Mouse (Mus musculus) liver, embryonic 12.5 days (tissue): ENCODE measurements around the gene Rpf2. TPM values are rescaled to one million over a fixed set of nuclear protein-coding genes. Genes with fewer than 3 reads are reported as not detected.
A peak's percentile ranks its signal among the peaks of the same experiment; 100 is the strongest.

Experiments
- ATAC-seq: fragments of 200-750 bp; cut with Nextera tagmentation; 2 replicates; pipeline ENCODE4 v1.8.0; 2017; ENCODE audit warnings: moderate number of reproducible peaks, mild to moderate bottlenecking, moderate library complexity
- H3K27ac ChIP-seq: fragments of 300-500 bp; sonication (generic); 2 replicates; pipeline ENCODE4 v1.5.1; 2016; ENCODE audit warnings: mild to moderate bottlenecking
- H3K27me3 ChIP-seq: fragments of 300-500 bp; sonication (generic); replicated peaks from 2 replicates; pipeline ENCODE4 v1.6.1; 2016; ENCODE audit warnings: mild to moderate bottlenecking, moderate library complexity
- H3K36me3 ChIP-seq: fragments of 300-500 bp; sonication (generic); 2 replicates; pipeline ENCODE4 v1.6.1; 2016; ENCODE audit warnings: mild to moderate bottlenecking, moderate library complexity
- H3K4me1 ChIP-seq: fragments of 300-500 bp; sonication (generic); 2 replicates; pipeline ENCODE4 v1.6.1; 2016
- H3K4me2 ChIP-seq: fragments of 300-500 bp; sonication (generic); 2 replicates; pipeline ENCODE4 v1.6.1; 2016; ENCODE audit warnings: mild to moderate bottlenecking, moderate library complexity
- H3K4me3 ChIP-seq: fragments of 300-500 bp; sonication (generic); 2 replicates; pipeline ENCODE4 v1.5.1; 2016; ENCODE audit warnings: mild to moderate bottlenecking, moderate library complexity
- H3K9ac ChIP-seq: fragments of 300-500 bp; sonication (generic); 2 replicates; pipeline ENCODE4 v1.6.1; 2016; ENCODE audit warnings: mild to moderate bottlenecking, moderate library complexity
- H3K9me3 ChIP-seq: fragments of 300-500 bp; sonication (generic); replicated peaks from 2 replicates; pipeline ENCODE4 v1.6.1; 2016; ENCODE audit warnings: mild to moderate bottlenecking, moderate library complexity
- WGBS: fragments of 180-500 bp; shearing (Covaris S2); methylation state at CpG from one replicate; pipeline ENCODE4 v1.1.7; 2016; ENCODE audit not compliant: insufficient replicate concordance; 5-methylcytosine and 5-hydroxymethylcytosine counted together
- polyA plus RNA-seq: library from polyadenylated mRNA; unstranded; fragments of >200 nt; fragmentation: Nextera tagmentation; extraction: Ambion mirVana; gene quantifications from 2 replicates; pipeline ENCODE4 v1.2.1, GENCODE M21; 2016

The Rpf2 gene
- polyA plus RNA-seq, 1 experiment from 2014 or later, result 72.4 TPM

GRCm38 (mm10) chr10:40247166-40247716, 405 bp upstream of the Rpf2 start:
- H3K9me3 ChIP-seq, result no peaks in the 10 kb centered on the region
- peak overlapping the region; percentile 81 for H3K27ac ChIP-seq
- WGBS, result 30% methylated on average over 11 of the region's 11 CpGs
- H3K27me3 ChIP-seq, result no peaks in the 10 kb centered on the region
- peak overlapping the region; percentile 80 for H3K9ac ChIP-seq
- H3K4me2 ChIP-seq, result peak overlapping the region; percentile 80
- 0 out of 2 replicates have a peak, but pooled peaks have one; percentile 10 for ATAC-seq
- H3K4me1 ChIP-seq, result peaks cover 35% of the 10 kb centered on the region
- peak overlapping the region; percentile 87 for H3K4me3 ChIP-seq
- H3K36me3 ChIP-seq, result peaks cover 74% of the 10 kb centered on the region

GRCm38 (mm10) chr10:40237826-40238225, 9.0 kb downstream of the Rpf2 start:
- H3K36me3 ChIP-seq, result peaks cover 96% of the 10 kb centered on the region
- no peak overlapping the region for H3K27ac ChIP-seq

GRCm38 (mm10) chr10:40233241-40233640, 13.6 kb downstream of the Rpf2 start:
- Histone ChIP-seq H3K4me1 (peaks cover 4% of the 10 kb centered on the region; the same call in 1 of the 2 replicates), H3K4me3 (no peak overlapping the region), H3K9me3 (no peaks in the 10 kb centered on the region), H3K27me3 (no peaks in the 10 kb centered on the region), H3K27ac (no peak overlapping the region), H3K4me2 (no peak overlapping the region), H3K36me3 (peaks cover 91% of the 10 kb centered on the region), H3K9ac (no peak overlapping the region)
- WGBS, result 85% methylated on average over 3 of the region's 3 CpGs
- no peak for ATAC-seq

More at GRCm38 (mm10) chr10:40237826-40238225, 9.0 kb downstream of the Rpf2 start:
- WGBS, result 83% methylated on average over 5 of the region's 5 CpGs
- no peak overlapping the region for H3K4me2 ChIP-seq
- no peaks in the 10 kb centered on the region for H3K27me3 ChIP-seq
- H3K4me3 ChIP-seq, result no peak overlapping the region
- no peaks in the 10 kb centered on the region for H3K9me3 ChIP-seq
- no peak overlapping the region for H3K9ac ChIP-seq
- ATAC-seq, result no peak
- H3K4me1 ChIP-seq, result no peaks in the 10 kb centered on the region

- Histone ChIP-seq H3K36me3 (peaks cover 91% of the 10 kb centered on the region), H3K9ac (no peak overlapping the region), H3K9me3 (no peaks in the 10 kb centered on the region), H3K27me3 (no peaks in the 10 kb centered on the region), H3K27ac (no peak overlapping the region), H3K4me2 (no peak overlapping the region), H3K4me3 (no peak overlapping the region), H3K4me1 (peaks cover 4% of the 10 kb centered on the region; the same call in 1 of the 2 replicates)
- ATAC-seq, result no peak
- WGBS, result 40% methylated on average over 7 of the region's 7 CpGs
Observed at GRCm38 (mm10) chr10:40232442-40232841, 14.4 kb downstream of the Rpf2 start.

- no peak for ATAC-seq
- H3K27ac ChIP-seq, result no peak overlapping the region
- peaks cover 4% of the 10 kb centered on the region; the same call in 1 of the 2 replicates for H3K4me1 ChIP-seq
- WGBS, result 88% methylated on average over 1 of the region's 1 CpGs
- H3K9ac ChIP-seq, result no peak overlapping the region
- peaks cover 91% of the 10 kb centered on the region for H3K36me3 ChIP-seq
- no peak overlapping the region for H3K4me2 ChIP-seq
- H3K9me3 ChIP-seq, result no peaks in the 10 kb centered on the region
- H3K27me3 ChIP-seq, result no peaks in the 10 kb centered on the region
- H3K4me3 ChIP-seq, result no peak overlapping the region
Observed at GRCm38 (mm10) chr10:40229725-40230124, 17.1 kb downstream of the Rpf2 start.

- no peak for ATAC-seq
- Histone ChIP-seq H3K9me3 (no peaks in the 10 kb centered on the region), H3K4me2 (no peak overlapping the region), H3K4me1 (peaks cover 4% of the 10 kb centered on the region; the same call in 1 of the 2 replicates), H3K4me3 (no peak overlapping the region), H3K27ac (no peak overlapping the region), H3K36me3 (peaks cover 93% of the 10 kb centered on the region), H3K27me3 (no peaks in the 10 kb centered on the region), H3K9ac (no peak overlapping the region)
- 79% methylated on average over 4 of the region's 4 CpGs for WGBS
Observed at GRCm38 (mm10) chr10:40227660-40228303, 19.1 kb downstream of the Rpf2 start.

DNA sequence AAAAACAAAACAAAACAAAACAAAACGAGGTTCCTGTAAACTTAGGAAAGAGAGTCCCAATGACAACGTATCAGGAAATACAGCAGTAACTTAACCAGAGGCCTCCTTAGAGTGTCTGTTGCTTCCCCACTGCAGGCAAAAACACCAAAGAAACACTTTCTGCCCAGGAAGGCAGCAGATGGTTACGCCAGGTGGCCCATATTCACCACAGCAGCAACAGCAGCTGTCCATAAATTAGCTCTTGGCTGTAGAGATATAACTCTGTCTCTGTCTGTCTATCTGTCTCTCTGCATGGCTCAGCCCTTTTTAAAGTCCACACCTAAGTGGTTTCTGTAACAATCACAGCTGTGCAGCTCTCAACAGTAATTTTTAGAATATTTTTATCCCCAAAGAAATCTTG, 28.0 kb downstream of the Rpf2 start:
- Histone ChIP-seq H3K9ac (no peak overlapping the region), H3K36me3 (peaks cover 33% of the 10 kb centered on the region), H3K9me3 (peaks cover 16% of the 10 kb centered on the region; the same call in 1 of the 2 replicates), H3K4me3 (no peak overlapping the region), H3K27me3 (no peaks in the 10 kb centered on the region), H3K4me2 (no peak overlapping the region), H3K27ac (no peak overlapping the region), H3K4me1 (no peaks in the 10 kb centered on the region)
- 57% methylated on average over 3 of the region's 3 CpGs for WGBS
- no peak for ATAC-seq

- H3K27ac ChIP-seq, result no peak overlapping the region
- no peak overlapping the region for H3K4me3 ChIP-seq
- peak overlapping the region; percentile 26; the same call in 1 of the 2 replicates for H3K4me2 ChIP-seq
- peak; percentile 88 for ATAC-seq
- no peak overlapping the region for H3K9ac ChIP-seq
- no peaks in the 10 kb centered on the region for H3K36me3 ChIP-seq
- no peaks in the 10 kb centered on the region for H3K9me3 ChIP-seq
- H3K27me3 ChIP-seq, result 0 out of 2 replicates have a peak, but pooled peaks cover 3% of the 10 kb centered on the region
- H3K4me1 ChIP-seq, result peaks cover 6% of the 10 kb centered on the region
- WGBS, result 26% methylated on average over 13 of the region's 13 CpGs
Observed at GRCm38 (mm10) chr10:40212443-40213169, 34.2 kb downstream of the Rpf2 start.

- peaks cover 17% of the 10 kb centered on the region for H3K27me3 ChIP-seq
- no peak for ATAC-seq
- H3K27ac ChIP-seq, result no peak overlapping the region
- no peaks in the 10 kb centered on the region for H3K36me3 ChIP-seq
- H3K9ac ChIP-seq, result no peak overlapping the region
- H3K4me3 ChIP-seq, result no peak overlapping the region
- no peak overlapping the region for H3K4me2 ChIP-seq
- 79% methylated on average over 6 of the region's 6 CpGs for WGBS
- H3K9me3 ChIP-seq, result no peaks in the 10 kb centered on the region
- peaks cover 37% of the 10 kb centered on the region for H3K4me1 ChIP-seq
Observed at GRCm38 (mm10) chr10:40195001-40195400, 51.8 kb downstream of the Rpf2 start.

GRCm38 (mm10) chr10:40192010-40192935, 54.6 kb downstream of the Rpf2 start:
- Histone ChIP-seq H3K4me2 (peak overlapping the region; percentile 67), H3K9me3 (no peaks in the 10 kb centered on the region), H3K4me1 (peaks cover 35% of the 10 kb centered on the region), H3K27me3 (peaks cover 23% of the 10 kb centered on the region), H3K36me3 (no peaks in the 10 kb centered on the region), H3K9ac (peak overlapping the region; percentile 45; the same call in 1 of the 2 replicates), H3K4me3 (peak overlapping the region; percentile 34), H3K27ac (no peak overlapping the region)
- ATAC-seq, result no peak
- WGBS, result 17% methylated on average over 18 of the region's 18 CpGs

DNA sequence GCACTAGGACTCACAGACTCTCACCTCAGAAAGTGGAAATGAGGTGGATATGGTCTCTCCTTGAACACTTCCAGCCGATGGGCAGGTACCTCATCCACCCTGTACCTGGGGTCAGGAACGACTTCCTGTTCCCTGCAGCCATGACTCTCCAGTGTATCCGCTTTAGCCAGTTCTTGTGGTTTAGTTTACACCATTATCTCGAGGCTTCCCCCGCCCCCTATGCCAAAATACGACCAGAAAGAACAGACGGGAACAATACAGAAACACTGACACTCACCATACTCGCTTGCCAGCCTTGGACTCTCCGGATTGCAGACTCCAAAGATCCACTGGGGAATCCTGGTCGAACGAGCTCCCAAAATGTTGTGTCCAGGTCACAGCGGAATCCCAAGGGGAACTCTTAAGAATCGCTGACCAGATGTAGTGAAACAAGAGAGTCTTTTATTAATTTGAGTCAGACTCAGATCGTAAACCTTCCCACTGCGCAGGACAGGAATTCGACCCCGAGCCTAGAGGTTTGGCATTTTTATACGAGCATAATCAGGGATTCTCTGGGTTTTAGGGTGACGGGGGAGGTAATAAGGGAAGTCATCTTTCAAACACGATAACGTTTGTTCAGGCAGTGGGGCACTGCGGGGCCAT, 55.4 kb downstream of the Rpf2 start:
- Histone ChIP-seq H3K9ac (peak overlapping the region; percentile 45; the same call in 1 of the 2 replicates), H3K27ac (no peak overlapping the region), H3K4me2 (peak overlapping the region; percentile 67), H3K9me3 (no peaks in the 10 kb centered on the region), H3K4me3 (peak overlapping the region; percentile 34), H3K36me3 (no peaks in the 10 kb centered on the region), H3K4me1 (peaks cover 36% of the 10 kb centered on the region), H3K27me3 (peaks cover 23% of the 10 kb centered on the region)
- no peak for ATAC-seq
- 18% methylated on average over 22 of the region's 22 CpGs for WGBS
